Mouse (Mus musculus): ENCODE data around the gene Gm49333.

Gene Gm49333

DNA sequence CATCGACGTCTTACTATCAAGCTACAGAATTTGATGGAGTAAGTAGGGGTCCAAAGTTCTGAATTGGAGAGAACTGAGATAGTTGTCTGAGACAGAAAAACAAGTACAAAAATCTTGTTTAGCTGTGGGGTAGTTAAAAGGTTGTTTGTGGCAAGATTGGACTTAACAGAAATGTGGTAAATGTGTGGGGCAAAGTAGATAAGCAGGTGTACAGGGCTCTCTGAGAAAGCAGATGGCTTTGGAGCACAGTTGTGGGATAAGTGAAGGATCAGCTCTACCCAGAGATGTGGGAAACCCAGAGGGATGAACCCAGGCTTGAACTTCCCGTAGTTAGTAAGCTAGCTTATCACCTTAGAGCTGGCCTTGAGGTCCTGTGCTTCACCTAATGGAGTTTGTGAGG is 79.4 kb downstream of the Gm49333 start:
- WGBS, result 82% methylated on average over 3 of the region's 3 CpGs

- 36% methylated on average over 1 of the region's 1 CpGs for WGBS
Observed at GRCm38 (mm10) chr16:20691617-20692016, 80.2 kb downstream of the Gm49333 start.

DNA sequence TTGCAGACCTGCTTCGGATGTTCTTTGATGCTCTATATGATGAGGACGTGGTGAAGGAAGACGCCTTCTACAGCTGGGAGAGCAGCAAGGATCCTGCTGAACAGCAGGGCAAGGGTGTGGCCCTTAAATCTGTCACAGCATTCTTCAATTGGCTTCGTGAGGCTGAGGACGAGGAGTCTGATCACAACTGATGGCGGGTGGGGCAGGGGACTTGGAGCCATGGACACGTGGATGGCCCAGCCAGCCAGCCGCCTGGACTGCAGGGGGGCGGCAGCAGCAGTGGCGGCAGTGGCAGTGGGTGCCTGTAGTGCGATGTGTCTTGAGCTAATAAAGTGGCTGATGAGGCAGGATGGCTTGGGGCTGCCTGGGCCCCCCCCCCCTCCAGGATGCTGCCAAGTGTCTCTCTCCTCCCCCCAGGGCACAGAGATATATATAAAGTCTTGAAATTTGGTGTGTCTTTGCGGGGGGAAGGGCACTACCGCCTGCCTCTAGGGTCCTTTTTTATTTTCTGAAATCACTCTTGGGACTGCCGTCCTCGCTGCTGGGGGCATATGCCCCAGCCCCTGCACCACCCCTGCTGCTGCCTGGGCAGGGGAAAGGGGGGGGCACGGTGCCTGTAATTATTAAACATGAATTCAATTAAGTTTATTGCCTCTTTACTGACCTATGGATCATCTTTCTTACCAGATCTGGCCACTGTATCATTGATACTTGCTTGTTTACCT is 81.0 kb downstream of the Gm49333 start:
- 31% methylated on average over 16 of the region's 16 CpGs for WGBS

- 1% methylated on average over 37 of the region's 37 CpGs for WGBS
Observed at GRCm38 (mm10) chr16:20693111-20693701, 81.8 kb downstream of the Gm49333 start, which contains the start of gene Fam131a. Fam131a (plus strand) TSS chr16:20693241.

GRCm38 (mm10) chr16:20694781-20695180 is 83.4 kb downstream of the Gm49333 start:
- 19% methylated on average over 8 of the region's 8 CpGs for WGBS
